Mouse (Mus musculus): Measurements from ENCODE around the gene Nr3c2.

DNA sequence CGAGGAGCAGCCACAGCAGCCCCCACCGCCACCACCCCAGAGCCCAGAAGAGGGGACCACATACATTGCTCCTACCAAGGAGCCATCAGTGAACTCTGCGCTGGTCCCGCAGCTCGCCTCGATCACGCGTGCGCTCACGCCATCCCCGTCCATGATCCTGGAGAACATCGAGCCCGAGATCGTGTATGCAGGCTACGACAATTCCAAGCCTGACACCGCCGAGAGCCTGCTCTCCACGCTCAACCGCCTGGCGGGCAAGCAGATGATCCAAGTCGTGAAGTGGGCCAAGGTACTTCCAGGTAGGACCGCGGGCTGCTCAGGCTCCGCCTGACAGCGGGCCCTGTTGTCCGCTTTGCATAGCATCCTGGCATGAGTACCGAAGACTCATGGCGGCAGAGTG lies 286.6 kb downstream of the Nr3c2 start:
- no peak for TF ChIP-seq CTCF (IDR thresholded peaks at IDR 0.05; ENCODE audit: low read depth)
- no peak for TF ChIP-seq EP300 (optimal IDR thresholded peaks at IDR 0.05)
